Mouse (Mus musculus) forebrain, embryonic 16.5 days (tissue): ENCODE measurements at regions not wholly inside any gene's neighbourhood (a gene's known extent, or its start where the extent isn't known, plus 50 kb on each side); places are given as distances from the start of the nearest gene placed in this dataset.

ENCODE experiments used
- ATAC-seq: fragments of 200-750 bp; cut with Nextera tagmentation; 2 replicates; pipeline ENCODE4 v1.8.0; 2017; ENCODE audit warnings: mild to moderate bottlenecking, moderate library complexity
- H3K27ac ChIP-seq: fragments of 300-500 bp; sonication (generic); 2 replicates; pipeline ENCODE4 v1.5.1; 2014; ENCODE audit warnings: low read length, control low read depth
- H3K27me3 ChIP-seq: fragments of 300-500 bp; sonication (generic); replicated peaks from 2 replicates; pipeline ENCODE4 v1.6.1; 2014; ENCODE audit warnings: low read length; ENCODE audit not compliant: control insufficient read depth, insufficient read depth
- H3K36me3 ChIP-seq: fragments of 300-500 bp; sonication (generic); 2 replicates; pipeline ENCODE4 v1.6.1; 2014; ENCODE audit not compliant: control insufficient read depth, insufficient read depth
- H3K4me1 ChIP-seq: fragments of 300-500 bp; sonication (generic); replicated peaks from 2 replicates; pipeline ENCODE4 v1.6.1; 2014; ENCODE audit warnings: low read length; ENCODE audit not compliant: control insufficient read depth, insufficient read depth
- H3K4me2 ChIP-seq: fragments of 300-500 bp; sonication (generic); 2 replicates; pipeline ENCODE4 v1.6.1; 2014; ENCODE audit warnings: mild to moderate bottlenecking, low read length, control low read depth
- H3K4me3 ChIP-seq: fragments of 300-500 bp; sonication (generic); replicated peaks from 2 replicates; pipeline ENCODE4 v1.5.1; 2014; ENCODE audit warnings: mild to moderate bottlenecking, low read length, control low read depth
- H3K9ac ChIP-seq: fragments of 300-500 bp; sonication (generic); replicated peaks from 2 replicates; pipeline ENCODE4 v1.6.1; 2014; ENCODE audit warnings: low read depth, low read length, control low read depth
- H3K9me3 ChIP-seq: fragments of 300-500 bp; sonication (generic); 2 replicates; pipeline ENCODE4 v1.6.1; 2016; ENCODE audit warnings: low read length; ENCODE audit not compliant: control insufficient read depth
- WGBS: fragments of 180-500 bp; shearing (Covaris S2); extraction: QIAGEN DNeasy Blood & Tissue Kit; methylation state at CpG from one replicate; pipeline ENCODE4 v1.1.7; 2014; 5-methylcytosine and 5-hydroxymethylcytosine counted together

- 70% methylated on average over 12 of the region's 12 CpGs for WGBS
- ATAC-seq: no peak
Observed at GRCm38 (mm10) chr10:117454711-117455591, 75.1 kb upstream of the Cpsf6 start.

GRCm38 (mm10) chr10:117454171-117454500 lies 74.3 kb upstream of the Cpsf6 start:
- Histone ChIP-seq H3K36me3 (no peaks in the 10 kb centered on the region), H3K4me1 (no peaks in the 10 kb centered on the region), H3K4me2 (no peak overlapping the region), H3K4me3 (no peak overlapping the region), H3K9me3 (no peaks in the 10 kb centered on the region), H3K27me3 (no peaks in the 10 kb centered on the region), H3K27ac (no peak overlapping the region), H3K9ac (no peak overlapping the region)
- no peak for ATAC-seq
- WGBS: 91% methylated on average over 3 of the region's 3 CpGs

More at GRCm38 (mm10) chr10:117454711-117455591, 75.1 kb upstream of the Cpsf6 start:
- Histone ChIP-seq H3K4me3 (no peak overlapping the region), H3K27ac (no peak overlapping the region), H3K4me1 (no peaks in the 10 kb centered on the region), H3K9ac (no peak overlapping the region), H3K36me3 (no peaks in the 10 kb centered on the region), H3K4me2 (no peak overlapping the region), H3K27me3 (no peaks in the 10 kb centered on the region), H3K9me3 (no peaks in the 10 kb centered on the region)

- Histone ChIP-seq H3K4me2 (no peak overlapping the region), H3K9ac (no peak overlapping the region), H3K27me3 (no peaks in the 10 kb centered on the region), H3K4me1 (no peaks in the 10 kb centered on the region), H3K36me3 (no peaks in the 10 kb centered on the region), H3K4me3 (no peak overlapping the region), H3K27ac (no peak overlapping the region), H3K9me3 (no peaks in the 10 kb centered on the region)
- ATAC-seq: no peak
- WGBS: 93% methylated on average over 7 of the region's 7 CpGs
Observed at GRCm38 (mm10) chr10:117453406-117454170, 73.8 kb upstream of the Cpsf6 start.

GRCm38 (mm10) chr10:117452190-117452950 lies 72.6 kb upstream of the Cpsf6 start:
- Histone ChIP-seq H3K9ac (no peak overlapping the region), H3K27ac (no peak overlapping the region), H3K9me3 (no peaks in the 10 kb centered on the region), H3K36me3 (no peaks in the 10 kb centered on the region), H3K27me3 (no peaks in the 10 kb centered on the region), H3K4me2 (no peak overlapping the region), H3K4me3 (no peak overlapping the region), H3K4me1 (no peaks in the 10 kb centered on the region)
- 30% methylated on average over 7 of the region's 7 CpGs for WGBS
- ATAC-seq: no peak

- no peaks in the 10 kb centered on the region for H3K27me3 ChIP-seq
- no peak overlapping the region for H3K4me2 ChIP-seq
- no peak overlapping the region for H3K27ac ChIP-seq
- ATAC-seq: no peak
- H3K9me3 ChIP-seq: no peaks in the 10 kb centered on the region
- no peak overlapping the region for H3K9ac ChIP-seq
- no peaks in the 10 kb centered on the region for H3K4me1 ChIP-seq
- H3K4me3 ChIP-seq: no peak overlapping the region
- WGBS: 93% methylated on average over 9 of the region's 9 CpGs
- no peaks in the 10 kb centered on the region for H3K36me3 ChIP-seq
Observed at GRCm38 (mm10) chr10:117451396-117452185, 71.8 kb upstream of the Cpsf6 start.

GRCm38 (mm10) chr10:117450631-117451030 lies 70.8 kb upstream of the Cpsf6 start:
- Histone ChIP-seq H3K4me1 (no peaks in the 10 kb centered on the region), H3K4me2 (no peak overlapping the region), H3K36me3 (no peaks in the 10 kb centered on the region), H3K27ac (no peak overlapping the region), H3K9me3 (no peaks in the 10 kb centered on the region), H3K4me3 (no peak overlapping the region), H3K9ac (no peak overlapping the region), H3K27me3 (no peaks in the 10 kb centered on the region)
- WGBS: 97% methylated on average over 4 of the region's 4 CpGs
- ATAC-seq: no peak

- H3K4me3 ChIP-seq: no peak overlapping the region
- H3K27me3 ChIP-seq: no peaks in the 10 kb centered on the region
- no peak overlapping the region for H3K27ac ChIP-seq
- WGBS: 70% methylated on average over 1 of the region's 1 CpGs
- ATAC-seq: no peak
- H3K4me1 ChIP-seq: no peaks in the 10 kb centered on the region
- H3K4me2 ChIP-seq: no peak overlapping the region
- no peaks in the 10 kb centered on the region for H3K36me3 ChIP-seq
- H3K9ac ChIP-seq: no peak overlapping the region
- H3K9me3 ChIP-seq: no peaks in the 10 kb centered on the region
Observed at GRCm38 (mm10) chr10:117450240-117450569, 70.4 kb upstream of the Cpsf6 start.

- 90% methylated on average over 3 of the region's 3 CpGs for WGBS
- no peaks in the 10 kb centered on the region for H3K36me3 ChIP-seq
- no peaks in the 10 kb centered on the region for H3K9me3 ChIP-seq
- no peak overlapping the region for H3K9ac ChIP-seq
- no peaks in the 10 kb centered on the region for H3K27me3 ChIP-seq
- no peak for ATAC-seq
- H3K4me1 ChIP-seq: no peaks in the 10 kb centered on the region
- no peak overlapping the region for H3K27ac ChIP-seq
- no peak overlapping the region for H3K4me2 ChIP-seq
- no peak overlapping the region for H3K4me3 ChIP-seq
Observed at GRCm38 (mm10) chr10:117449416-117450239, 69.8 kb upstream of the Cpsf6 start.
